Mouse (Mus musculus) liver, embryonic 14.5 days (tissue): ENCODE measurements around the gene Bfsp1. TPM values are rescaled to one million over a fixed set of nuclear protein-coding genes. Genes with fewer than 3 reads are reported as not detected.

Source experiments
- ATAC-seq: fragments of 200-750 bp; cut with Nextera tagmentation; 2 replicates; pipeline ENCODE4 v1.8.0; 2017; ENCODE audit warnings: moderate number of reproducible peaks, mild to moderate bottlenecking, moderate library complexity; ENCODE audit not compliant: insufficient read depth
- DNase-seq, 3 experiments: peaks; one replicate each; pipeline ENCODE4 v3.0.0-alpha.2; 2012 to 2013; ENCODE audit warnings: low read depth in 3 of 3, low spot score in 3 of 3
- H3K27ac ChIP-seq: fragments of 300-500 bp; sonication (generic); 2 replicates; pipeline ENCODE4 v1.5.1; 2014; ENCODE audit warnings: moderate library complexity, mild to moderate bottlenecking, control low read depth, inconsistent platforms
- H3K27me3 ChIP-seq: fragments of 300-500 bp; sonication (generic); 2 replicates; pipeline ENCODE4 v1.6.1; 2014; ENCODE audit warnings: mild to moderate bottlenecking, low read length, moderate library complexity; ENCODE audit not compliant: control insufficient read depth, insufficient read depth
- H3K36me3 ChIP-seq: fragments of 300-500 bp; sonication (generic); replicated peaks from 2 replicates; pipeline ENCODE4 v1.6.1; 2014; ENCODE audit warnings: low read depth; ENCODE audit not compliant: control insufficient read depth, insufficient read depth
- H3K4me1 ChIP-seq, 2 experiments: fragments of 200-500 bp in 1 of 2; fragments of 300-500 bp in 1 of 2; sonication (generic) in 1 of 2; replicated peaks; 2 replicates each; pipeline ENCODE4 v1.6.1; 2012 to 2014; ENCODE audit warnings: antibody characterized with exemption in 1 of 2, inconsistent platforms in 1 of 2, low read length in 1 of 2; ENCODE audit not compliant: control insufficient read depth in 2 of 2, insufficient read depth in 2 of 2
- H3K4me2 ChIP-seq: fragments of 300-500 bp; sonication (generic); 2 replicates; pipeline ENCODE4 v1.6.1; 2014; ENCODE audit warnings: low read depth, mild to moderate bottlenecking, control low read depth, moderate library complexity
- H3K4me3 ChIP-seq, 2 experiments: fragments of 200-500 bp in 1 of 2; fragments of 300-500 bp in 1 of 2; sonication (generic) in 1 of 2; 2 replicates each; pipeline ENCODE4 v1.5.1; 2012 to 2014; ENCODE audit warnings: low read depth in 2 of 2, low read length in 2 of 2, mild to moderate bottlenecking in 2 of 2, control low read depth in 1 of 2, inconsistent platforms in 1 of 2, moderate library complexity in 1 of 2; ENCODE audit not compliant: insufficient read depth in 1 of 2
- H3K9ac ChIP-seq: fragments of 300-500 bp; sonication (generic); replicated peaks from 2 replicates; pipeline ENCODE4 v1.6.1; 2014; ENCODE audit warnings: mild to moderate bottlenecking, control low read depth, moderate library complexity
- H3K9me3 ChIP-seq: fragments of 300-500 bp; sonication (generic); 2 replicates; pipeline ENCODE4 v1.6.1; 2016; ENCODE audit warnings: low read length, mixed read lengths; ENCODE audit not compliant: control insufficient read depth
- CTCF ChIP-seq: IDR thresholded peaks from 2 replicates; pipeline ENCODE4 v1.5.1; 2016; ENCODE audit warnings: antibody characterized with exemption, low read depth, control low read depth
- EP300 ChIP-seq: IDR thresholded peaks from 2 replicates; pipeline ENCODE4 v1.6.1; 2016; ENCODE audit warnings: antibody characterized with exemption, low read depth
- WGBS: fragments of 180-500 bp; shearing (Covaris S2); extraction: QIAGEN DNeasy Blood & Tissue Kit; methylation state at CpG from one replicate; pipeline ENCODE4 v1.1.7; 2014; ENCODE audit not compliant: insufficient replicate concordance; 5-methylcytosine and 5-hydroxymethylcytosine counted together
- polyA plus RNA-seq, 2 experiments: library from polyadenylated mRNA; depleted of rRNA in 1 of 2; stranded (reverse) in 1 of 2; unstranded in 1 of 2; fragments of >200 nt; fragmentation: Nextera tagmentation in 1 of 2; extraction: Ambion mirVana in 1 of 2; gene quantifications; 2 replicates each; pipeline versions ENCODE4 v1.2.1 to v1.2.3; 2012 to 2014

The Bfsp1 gene
- polyA plus RNA-seq, 2 experiments = 0.13 to 0.22 TPM

GRCm38 (mm10) chr2:143813461-143813860 lies 49.5 kb downstream of the Bfsp1 start:
- H3K27me3 ChIP-seq = no peaks in the 10 kb centered on the region
- H3K4me3 ChIP-seq = no peak overlapping the region
- no peak overlapping the region for H3K27ac ChIP-seq
- no peak for DNase-seq
- TF ChIP-seq EP300 = no peak
- no peak for TF ChIP-seq CTCF
- 70% methylated on average over 11 of the region's 11 CpGs for WGBS
- H3K9ac ChIP-seq = no peak overlapping the region
- no peak for ATAC-seq
- no peaks in the 10 kb centered on the region for H3K9me3 ChIP-seq
- H3K36me3 ChIP-seq = no peaks in the 10 kb centered on the region
- H3K4me2 ChIP-seq = no peak overlapping the region
- no peaks in the 10 kb centered on the region for H3K4me1 ChIP-seq

- Histone ChIP-seq H3K27ac (no peak overlapping the region), H3K4me3 (no peak overlapping the region), H3K9me3 (no peaks in the 10 kb centered on the region), H3K27me3 (no peaks in the 10 kb centered on the region), H3K4me2 (no peak overlapping the region), H3K4me1 (no peaks in the 10 kb centered on the region), H3K9ac (no peak overlapping the region), H3K36me3 (no peaks in the 10 kb centered on the region)
- ATAC-seq (no peak), DNase-seq (no peak)
- 50% methylated on average over 4 of the region's 4 CpGs for WGBS
- no peak for TF ChIP-seq EP300
- TF ChIP-seq CTCF = no peak
Measured at GRCm38 (mm10) chr2:143812262-143812661, 50.7 kb downstream of the Bfsp1 start.

GRCm38 (mm10) chr2:143808789-143809188 lies 54.2 kb downstream of the Bfsp1 start:
- ATAC-seq = no peak
- no peak overlapping the region for H3K4me2 ChIP-seq
- 54% methylated on average over 5 of the region's 5 CpGs for WGBS

GRCm38 (mm10) chr2:143806924-143807664 lies 55.9 kb downstream of the Bfsp1 start:
- TF ChIP-seq EP300 (no peak), CTCF (no peak)
- ATAC-seq (no peak), DNase-seq (no peak)
- Histone ChIP-seq H3K36me3 (no peaks in the 10 kb centered on the region), H3K9me3 (no peaks in the 10 kb centered on the region), H3K27me3 (no peaks in the 10 kb centered on the region), H3K9ac (no peak overlapping the region), H3K4me2 (no peak overlapping the region), H3K27ac (no peak overlapping the region), H3K4me3 (no peak overlapping the region), H3K4me1 (no peaks in the 10 kb centered on the region)
- WGBS = 66% methylated on average over 9 of the region's 9 CpGs

More at GRCm38 (mm10) chr2:143808789-143809188, 54.2 kb downstream of the Bfsp1 start:
- Histone ChIP-seq H3K4me3 (no peak overlapping the region), H3K27ac (no peak overlapping the region), H3K9ac (no peak overlapping the region), H3K4me1 (no peaks in the 10 kb centered on the region), H3K27me3 (no peaks in the 10 kb centered on the region), H3K9me3 (no peaks in the 10 kb centered on the region), H3K36me3 (no peaks in the 10 kb centered on the region)
- TF ChIP-seq CTCF (no peak), EP300 (no peak)
- DNase-seq = no peak

- Histone ChIP-seq H3K4me2 (no peak overlapping the region), H3K9ac (no peak overlapping the region), H3K36me3 (no peaks in the 10 kb centered on the region), H3K9me3 (no peaks in the 10 kb centered on the region), H3K27ac (no peak overlapping the region), H3K27me3 (no peaks in the 10 kb centered on the region), H3K4me3 (no peak overlapping the region), H3K4me1 (no peaks in the 10 kb centered on the region)
- 54% methylated on average over 15 of the region's 15 CpGs for WGBS
- no peak for TF ChIP-seq EP300
- TF ChIP-seq CTCF = no peak
- ATAC-seq (no peak), DNase-seq (no peak)
Measured at GRCm38 (mm10) chr2:143806140-143806923, 56.6 kb downstream of the Bfsp1 start.
